Mouse (Mus musculus): ENCODE data around the gene Naa20. TPM values are rescaled to one million over a fixed set of nuclear protein-coding genes. Genes with fewer than 3 reads are reported as not detected.

The Naa20 gene
- polyA plus RNA-seq (2015; fragmentation: Nextera tagmentation; extraction: Ambion mirVana), result 122 TPM in 2 replicates

- no peak for ATAC-seq
- no peaks in the 10 kb centered on the region for H3K27me3 ChIP-seq (ENCODE audit: control insufficient read depth, insufficient read depth, low read depth, low read length)
- 0 out of 2 replicates have a peak within 1 kb of the TSS, but pooled peaks have one; percentile 38 for H3K27ac ChIP-seq (ENCODE audit: low read length)
- 88% methylated on average over 6 of the region's 6 CpGs for WGBS
- no peaks in the 10 kb centered on the region for H3K9me3 ChIP-seq (replicated peaks; ENCODE audit: control insufficient read depth, low read length, poor library complexity, severe bottlenecking)
- H3K36me3 ChIP-seq (ENCODE audit: control insufficient read depth, insufficient read depth, low read length), result no peaks in the 10 kb centered on the region
- H3K4me3 ChIP-seq (ENCODE audit: low read depth, low read length), result peak within 1 kb of the TSS; percentile 82
- H3K4me1 ChIP-seq (ENCODE audit: control insufficient read depth, insufficient read depth, low read length), result peaks cover 10% of the 10 kb centered on the region
- H3K9ac ChIP-seq (ENCODE audit: low read depth, low read length), result peak within 1 kb of the TSS; percentile 90
- peak within 1 kb of the TSS; percentile 83 for H3K4me2 ChIP-seq (ENCODE audit: low read length)
These were observed at the start of gene Naa20 for GRCm38 (mm10) chr2:145901861-145902260. TSS of gene Naa20 (plus strand) at chr2:145902099.

GRCm38 (mm10) chr2:145855831-145856230 lies 46.1 kb upstream of the Naa20 start:
- no peaks in the 10 kb centered on the region for H3K9me3 ChIP-seq (replicated peaks; ENCODE audit: control insufficient read depth, low read length, poor library complexity, severe bottlenecking)
- no peak overlapping the region for H3K4me3 ChIP-seq (ENCODE audit: low read depth, low read length)
- peaks cover 16% of the 10 kb centered on the region for H3K4me1 ChIP-seq (ENCODE audit: control insufficient read depth, insufficient read depth, low read length)
- 87% methylated on average over 9 of the region's 9 CpGs for WGBS
- no peak for ATAC-seq
- H3K4me2 ChIP-seq (ENCODE audit: low read length), result no peak overlapping the region
- no peaks in the 10 kb centered on the region for H3K27me3 ChIP-seq (ENCODE audit: control insufficient read depth, insufficient read depth, low read depth, low read length)
- no peak overlapping the region for H3K27ac ChIP-seq (ENCODE audit: low read length)
- no peaks in the 10 kb centered on the region for H3K36me3 ChIP-seq (ENCODE audit: control insufficient read depth, insufficient read depth, low read length)
- H3K9ac ChIP-seq (ENCODE audit: low read depth, low read length), result no peak overlapping the region

GRCm38 (mm10) chr2:145857864-145858263 lies 44.0 kb upstream of the Naa20 start:
- WGBS, result 81% methylated on average over 8 of the region's 8 CpGs
- ATAC-seq, result no peak

GRCm38 (mm10) chr2:145859442-145859931 lies 42.4 kb upstream of the Naa20 start:
- Histone ChIP-seq H3K4me1 (ENCODE audit: control insufficient read depth, insufficient read depth, low read length) (peaks cover 21% of the 10 kb centered on the region), H3K9ac (ENCODE audit: low read depth, low read length) (peak overlapping the region; percentile 64; the same call in 1 of the 2 replicates), H3K4me3 (ENCODE audit: low read depth, low read length) (0 out of 2 replicates have a peak overlapping the region, but pooled peaks have one; percentile 4), H3K9me3 (replicated peaks; ENCODE audit: control insufficient read depth, low read length, poor library complexity, severe bottlenecking) (no peaks in the 10 kb centered on the region), H3K27me3 (ENCODE audit: control insufficient read depth, insufficient read depth, low read depth, low read length) (no peaks in the 10 kb centered on the region), H3K4me2 (ENCODE audit: low read length) (peak overlapping the region; percentile 63), H3K36me3 (ENCODE audit: control insufficient read depth, insufficient read depth, low read length) (no peaks in the 10 kb centered on the region), H3K27ac (ENCODE audit: low read length) (peak overlapping the region; percentile 86)
- WGBS, result 31% methylated on average over 7 of the region's 7 CpGs
- ATAC-seq, result peak; percentile 26

More at GRCm38 (mm10) chr2:145857864-145858263, 44.0 kb upstream of the Naa20 start:
- Histone ChIP-seq H3K4me3 (ENCODE audit: low read depth, low read length) (no peak overlapping the region), H3K4me2 (ENCODE audit: low read length) (no peak overlapping the region), H3K9me3 (replicated peaks; ENCODE audit: control insufficient read depth, low read length, poor library complexity, severe bottlenecking) (no peaks in the 10 kb centered on the region), H3K36me3 (ENCODE audit: control insufficient read depth, insufficient read depth, low read length) (no peaks in the 10 kb centered on the region), H3K27me3 (ENCODE audit: control insufficient read depth, insufficient read depth, low read depth, low read length) (no peaks in the 10 kb centered on the region), H3K4me1 (ENCODE audit: control insufficient read depth, insufficient read depth, low read length) (peaks cover 21% of the 10 kb centered on the region), H3K9ac (ENCODE audit: low read depth, low read length) (no peak overlapping the region), H3K27ac (ENCODE audit: low read length) (no peak overlapping the region)

- 3% methylated on average over 40 of the region's 40 CpGs for WGBS
- peak overlapping the region; percentile 86 for H3K27ac ChIP-seq (ENCODE audit: low read length)
These were observed 41.7 kb upstream of the Naa20 start for GRCm38 (mm10) chr2:145859932-145860801.

GRCm38 (mm10) chr2:145861193-145862123 lies 40.4 kb upstream of the Naa20 start:
- no peak for ATAC-seq
- Histone ChIP-seq H3K9ac (ENCODE audit: low read depth, low read length) (peak overlapping the region; percentile 64), H3K9me3 (replicated peaks; ENCODE audit: control insufficient read depth, low read length, poor library complexity, severe bottlenecking) (no peaks in the 10 kb centered on the region), H3K4me1 (ENCODE audit: control insufficient read depth, insufficient read depth, low read length) (peaks cover 21% of the 10 kb centered on the region), H3K36me3 (ENCODE audit: control insufficient read depth, insufficient read depth, low read length) (no peaks in the 10 kb centered on the region), H3K4me2 (ENCODE audit: low read length) (peak overlapping the region; percentile 63), H3K27me3 (ENCODE audit: control insufficient read depth, insufficient read depth, low read depth, low read length) (no peaks in the 10 kb centered on the region), H3K27ac (ENCODE audit: low read length) (peak overlapping the region; percentile 86), H3K4me3 (ENCODE audit: low read depth, low read length) (peak overlapping the region; percentile 42)
- 59% methylated on average over 8 of the region's 8 CpGs for WGBS

More at GRCm38 (mm10) chr2:145859932-145860801, 41.7 kb upstream of the Naa20 start:
- Histone ChIP-seq H3K4me2 (ENCODE audit: low read length) (peak overlapping the region; percentile 63), H3K9ac (ENCODE audit: low read depth, low read length) (peak overlapping the region; percentile 64), H3K36me3 (ENCODE audit: control insufficient read depth, insufficient read depth, low read length) (no peaks in the 10 kb centered on the region), H3K9me3 (replicated peaks; ENCODE audit: control insufficient read depth, low read length, poor library complexity, severe bottlenecking) (no peaks in the 10 kb centered on the region), H3K27me3 (ENCODE audit: control insufficient read depth, insufficient read depth, low read depth, low read length) (no peaks in the 10 kb centered on the region), H3K4me1 (ENCODE audit: control insufficient read depth, insufficient read depth, low read length) (peaks cover 21% of the 10 kb centered on the region), H3K4me3 (ENCODE audit: low read depth, low read length) (peak overlapping the region; percentile 42)
- peak; percentile 89 for ATAC-seq

GRCm38 (mm10) chr2:145862206-145862817 lies 39.6 kb upstream of the Naa20 start:
- Histone ChIP-seq H3K4me2 (ENCODE audit: low read length) (peak overlapping the region; percentile 63), H3K27ac (ENCODE audit: low read length) (peak overlapping the region; percentile 65; the same call in 1 of the 2 replicates), H3K9ac (ENCODE audit: low read depth, low read length) (peak overlapping the region; percentile 39), H3K9me3 (replicated peaks; ENCODE audit: control insufficient read depth, low read length, poor library complexity, severe bottlenecking) (no peaks in the 10 kb centered on the region), H3K4me1 (ENCODE audit: control insufficient read depth, insufficient read depth, low read length) (peaks cover 21% of the 10 kb centered on the region), H3K4me3 (ENCODE audit: low read depth, low read length) (peak overlapping the region; percentile 42), H3K27me3 (ENCODE audit: control insufficient read depth, insufficient read depth, low read depth, low read length) (no peaks in the 10 kb centered on the region), H3K36me3 (ENCODE audit: control insufficient read depth, insufficient read depth, low read length) (no peaks in the 10 kb centered on the region)
- no peak for ATAC-seq
- 32% methylated on average over 10 of the region's 10 CpGs for WGBS

- Histone ChIP-seq H3K36me3 (ENCODE audit: control insufficient read depth, insufficient read depth, low read length) (no peaks in the 10 kb centered on the region), H3K9ac (ENCODE audit: low read depth, low read length) (no peak overlapping the region), H3K4me2 (ENCODE audit: low read length) (no peak overlapping the region), H3K4me3 (ENCODE audit: low read depth, low read length) (no peak overlapping the region), H3K27me3 (ENCODE audit: control insufficient read depth, insufficient read depth, low read depth, low read length) (no peaks in the 10 kb centered on the region), H3K27ac (ENCODE audit: low read length) (no peak overlapping the region), H3K9me3 (replicated peaks; ENCODE audit: control insufficient read depth, low read length, poor library complexity, severe bottlenecking) (no peaks in the 10 kb centered on the region), H3K4me1 (ENCODE audit: control insufficient read depth, insufficient read depth, low read length) (peaks cover 9% of the 10 kb centered on the region)
- 92% methylated on average over 3 of the region's 3 CpGs for WGBS
- ATAC-seq, result no peak
These were observed 36.6 kb upstream of the Naa20 start for GRCm38 (mm10) chr2:145865344-145865743.
